Mouse (Mus musculus) kidney, embryonic 15.5 days (tissue): ENCODE results near the gene Rasgrp2. TPM values are rescaled to one million over a fixed set of nuclear protein-coding genes. Genes with fewer than 3 reads are reported as not detected.

Experiments
- ATAC-seq: fragments of 200-750 bp; cut with Nextera tagmentation; replicated peaks from 2 replicates; pipeline ENCODE4 v1.8.0; 2017; ENCODE audit warnings: moderate TSS enrichment; ENCODE audit not compliant: low FRiP score
- H3K27ac ChIP-seq: fragments of 300-500 bp; sonication (generic); 2 replicates; pipeline ENCODE4 v1.5.1; 2015; ENCODE audit warnings: mild to moderate bottlenecking, inconsistent platforms
- H3K27me3 ChIP-seq: fragments of 300-500 bp; sonication (generic); 2 replicates; pipeline ENCODE4 v1.6.1; 2015; ENCODE audit warnings: inconsistent platforms
- H3K36me3 ChIP-seq: fragments of 300-500 bp; sonication (generic); 2 replicates; pipeline ENCODE4 v1.6.1; 2015; ENCODE audit warnings: inconsistent platforms
- H3K4me1 ChIP-seq: fragments of 300-500 bp; sonication (generic); 2 replicates; pipeline ENCODE4 v1.6.1; 2015; ENCODE audit warnings: inconsistent platforms
- H3K4me2 ChIP-seq: fragments of 300-500 bp; sonication (generic); 2 replicates; pipeline ENCODE4 v1.6.1; 2015; ENCODE audit warnings: moderate library complexity, mild to moderate bottlenecking, inconsistent platforms
- H3K4me3 ChIP-seq: fragments of 300-500 bp; sonication (generic); replicated peaks from 2 replicates; pipeline ENCODE4 v1.5.1; 2015; ENCODE audit warnings: mild to moderate bottlenecking, inconsistent platforms
- H3K9ac ChIP-seq: fragments of 300-500 bp; sonication (generic); 2 replicates; pipeline ENCODE4 v1.6.1; 2015; ENCODE audit warnings: mild to moderate bottlenecking, inconsistent platforms
- H3K9me3 ChIP-seq: fragments of 300-500 bp; sonication (generic); replicated peaks from 2 replicates; pipeline ENCODE4 v1.6.1; 2016; ENCODE audit warnings: inconsistent platforms
- WGBS: fragments of 180-500 bp; shearing (Covaris S2); methylation state at CpG from one replicate; pipeline ENCODE4 v1.1.7; 2015; ENCODE audit warnings: mixed read lengths; 5-methylcytosine and 5-hydroxymethylcytosine counted together
- polyA plus RNA-seq: library from polyadenylated mRNA; unstranded; fragments of >200 nt; fragmentation: Nextera tagmentation; extraction: Ambion mirVana; gene quantifications from 2 replicates; pipeline ENCODE4 v1.2.1, GENCODE M21; 2015

The Rasgrp2 gene
- polyA plus RNA-seq, 1 experiment from 2014 or later = 97.6 TPM

- Histone ChIP-seq H3K9ac (peak overlapping the region; percentile 48), H3K27ac (peak overlapping the region; percentile 80), H3K36me3 (no peaks in the 10 kb centered on the region), H3K4me2 (peak overlapping the region; percentile 91), H3K4me1 (peaks cover 66% of the 10 kb centered on the region), H3K4me3 (peak overlapping the region; percentile 54), H3K27me3 (peaks cover 27% of the 10 kb centered on the region), H3K9me3 (no peaks in the 10 kb centered on the region)
- 1% methylated on average over 29 of the region's 29 CpGs for WGBS
- ATAC-seq = peak; percentile 3; the same call in 1 of the 2 replicates
Observed at GRCm38 (mm10) chr19:6400096-6401086, 1.3 kb downstream of the Rasgrp2 start.

GRCm38 (mm10) chr19:6401131-6401815 lies 2.1 kb downstream of the Rasgrp2 start:
- WGBS = under 1% methylated on average over 32 of the region's 32 CpGs

GRCm38 (mm10) chr19:6401951-6402350 lies 2.8 kb downstream of the Rasgrp2 start:
- Histone ChIP-seq H3K9ac (peak overlapping the region; percentile 37; the same call in 1 of the 2 replicates), H3K27ac (peak overlapping the region; percentile 80), H3K9me3 (no peaks in the 10 kb centered on the region), H3K4me1 (peaks cover 66% of the 10 kb centered on the region), H3K4me2 (peak overlapping the region; percentile 91), H3K27me3 (peaks cover 27% of the 10 kb centered on the region), H3K36me3 (no peaks in the 10 kb centered on the region), H3K4me3 (peak overlapping the region; percentile 54)
- 9% methylated on average over 9 of the region's 9 CpGs for WGBS
- no peak for ATAC-seq

More at GRCm38 (mm10) chr19:6401131-6401815, 2.1 kb downstream of the Rasgrp2 start:
- Histone ChIP-seq H3K9me3 (no peaks in the 10 kb centered on the region), H3K27me3 (peaks cover 27% of the 10 kb centered on the region), H3K4me3 (peak overlapping the region; percentile 54), H3K27ac (peak overlapping the region; percentile 80), H3K4me2 (peak overlapping the region; percentile 91), H3K9ac (peak overlapping the region; percentile 37; the same call in 1 of the 2 replicates), H3K4me1 (peaks cover 66% of the 10 kb centered on the region), H3K36me3 (no peaks in the 10 kb centered on the region)
- peak; percentile 20 for ATAC-seq

- Histone ChIP-seq H3K27ac (no peak overlapping the region), H3K27me3 (peaks cover 27% of the 10 kb centered on the region), H3K9me3 (no peaks in the 10 kb centered on the region), H3K4me1 (peaks cover 55% of the 10 kb centered on the region), H3K36me3 (no peaks in the 10 kb centered on the region; the same call in 1 of the 2 replicates), H3K9ac (no peak overlapping the region), H3K4me3 (no peak overlapping the region), H3K4me2 (no peak overlapping the region)
- WGBS = 83% methylated on average over 10 of the region's 10 CpGs
- ATAC-seq = no peak
Observed at GRCm38 (mm10) chr19:6403869-6404268, 4.7 kb downstream of the Rasgrp2 start.

DNA sequence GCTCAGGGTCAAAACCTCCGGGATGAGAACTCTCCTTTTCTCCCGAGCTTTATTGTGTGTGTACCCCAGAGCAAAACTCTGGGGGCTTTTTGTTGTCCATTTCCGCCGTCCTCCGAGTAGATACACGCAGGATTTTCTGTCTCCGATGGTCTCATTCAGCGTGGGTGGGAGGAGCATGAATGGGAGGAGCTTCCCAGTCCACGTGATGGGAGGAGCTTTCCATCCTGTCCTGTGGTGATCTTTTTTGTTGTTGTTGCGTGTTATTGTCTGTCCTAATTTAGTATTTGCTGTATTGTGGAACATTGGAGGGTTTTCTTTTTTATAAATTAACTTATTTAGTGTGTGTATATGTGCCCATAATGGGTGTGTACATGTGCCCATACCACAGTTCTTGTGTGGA lies 6.3 kb downstream of the Rasgrp2 start:
- H3K4me1 ChIP-seq = peaks cover 40% of the 10 kb centered on the region
- no peak for ATAC-seq
- H3K9ac ChIP-seq = no peak overlapping the region
- 77% methylated on average over 10 of the region's 10 CpGs for WGBS
- H3K4me3 ChIP-seq = no peak overlapping the region
- H3K27ac ChIP-seq = no peak overlapping the region
- no peaks in the 10 kb centered on the region for H3K9me3 ChIP-seq
- H3K4me2 ChIP-seq = no peak overlapping the region
- H3K36me3 ChIP-seq = no peaks in the 10 kb centered on the region; the same call in 1 of the 2 replicates
- peaks cover 23% of the 10 kb centered on the region for H3K27me3 ChIP-seq

- Histone ChIP-seq H3K9me3 (no peaks in the 10 kb centered on the region), H3K4me3 (no peak overlapping the region), H3K27ac (no peak overlapping the region), H3K4me1 (peaks cover 23% of the 10 kb centered on the region), H3K27me3 (peaks cover 8% of the 10 kb centered on the region; the same call in 1 of the 2 replicates), H3K36me3 (no peaks in the 10 kb centered on the region; the same call in 1 of the 2 replicates), H3K9ac (no peak overlapping the region), H3K4me2 (no peak overlapping the region)
- no peak for ATAC-seq
- 74% methylated on average over 8 of the region's 8 CpGs for WGBS
Observed at GRCm38 (mm10) chr19:6407109-6407508, 8.0 kb downstream of the Rasgrp2 start.

DNA sequence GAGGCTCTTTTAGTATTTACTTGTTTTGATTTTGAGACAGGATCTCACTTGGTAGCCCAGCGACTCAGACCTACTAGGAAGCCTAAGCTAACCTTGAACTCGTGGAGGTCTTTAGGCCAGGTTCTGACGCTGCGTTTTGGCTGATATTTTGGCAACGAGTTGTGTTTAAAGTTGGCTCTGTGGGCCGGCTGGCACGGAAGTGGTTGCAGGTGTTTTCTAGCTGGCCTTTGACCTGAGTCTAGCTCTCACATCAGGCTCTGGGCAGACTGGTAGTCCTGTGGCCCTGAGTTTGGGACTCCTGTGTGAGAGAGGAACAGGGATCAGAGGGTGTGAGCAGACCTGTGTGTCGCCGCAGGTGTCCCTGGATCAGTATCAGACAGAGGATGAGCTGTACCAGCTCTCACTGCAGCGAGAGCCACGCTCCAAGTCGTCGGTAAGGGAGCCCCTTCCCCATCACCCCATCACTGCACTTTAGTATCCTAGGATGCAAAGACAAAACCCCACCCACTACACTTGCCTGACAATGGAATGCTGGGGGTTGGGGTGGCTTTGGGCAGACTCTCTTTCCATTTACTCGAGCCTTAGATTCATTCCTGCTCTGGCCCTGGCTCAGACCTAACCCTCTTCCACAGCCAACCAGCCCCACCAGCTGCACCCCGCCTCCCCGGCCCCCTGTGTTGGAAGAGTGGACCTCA lies 8.8 kb downstream of the Rasgrp2 start:
- no peaks in the 10 kb centered on the region for H3K9me3 ChIP-seq
- no peaks in the 10 kb centered on the region; the same call in 1 of the 2 replicates for H3K27me3 ChIP-seq
- no peak overlapping the region for H3K27ac ChIP-seq
- ATAC-seq = no peak
- no peak overlapping the region for H3K4me2 ChIP-seq
- no peaks in the 10 kb centered on the region; the same call in 1 of the 2 replicates for H3K36me3 ChIP-seq
- 58% methylated on average over 16 of the region's 16 CpGs for WGBS
- H3K4me3 ChIP-seq = no peak overlapping the region
- H3K4me1 ChIP-seq = peaks cover 17% of the 10 kb centered on the region
- H3K9ac ChIP-seq = no peak overlapping the region

GRCm38 (mm10) chr19:6408749-6409148 lies 9.6 kb downstream of the Rasgrp2 start:
- 79% methylated on average over 8 of the region's 8 CpGs for WGBS
- H3K4me1 ChIP-seq = peaks cover 15% of the 10 kb centered on the region
- no peak for ATAC-seq

DNA sequence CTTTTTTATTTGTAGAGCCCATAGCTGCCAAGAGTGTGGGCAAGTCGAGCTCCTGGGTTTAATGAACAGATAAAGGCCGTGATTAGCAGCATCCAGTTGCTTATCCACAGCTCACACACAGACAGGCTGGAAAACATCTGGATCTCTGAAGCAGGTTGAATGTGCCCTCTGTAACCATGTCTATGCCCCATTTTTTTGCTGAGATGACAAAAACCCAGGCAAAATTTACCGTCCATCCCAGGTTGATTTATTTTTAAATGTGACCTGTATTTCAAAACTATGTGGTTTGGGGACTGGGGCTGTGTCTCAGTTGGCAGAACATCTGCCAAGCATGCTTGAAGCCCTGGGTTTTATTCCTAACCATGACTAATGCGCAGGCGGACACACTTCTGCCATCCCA lies 10.0 kb downstream of the Rasgrp2 start:
- 78% methylated on average over 5 of the region's 5 CpGs for WGBS
- Histone ChIP-seq H3K27me3 (no peaks in the 10 kb centered on the region), H3K4me1 (peaks cover 15% of the 10 kb centered on the region), H3K4me2 (no peak overlapping the region), H3K4me3 (no peak overlapping the region), H3K36me3 (no peaks in the 10 kb centered on the region; the same call in 1 of the 2 replicates), H3K9ac (no peak overlapping the region), H3K27ac (no peak overlapping the region), H3K9me3 (no peaks in the 10 kb centered on the region)
- no peak for ATAC-seq

More at GRCm38 (mm10) chr19:6408749-6409148, 9.6 kb downstream of the Rasgrp2 start:
- Histone ChIP-seq H3K4me2 (no peak overlapping the region), H3K9me3 (no peaks in the 10 kb centered on the region), H3K36me3 (no peaks in the 10 kb centered on the region; the same call in 1 of the 2 replicates), H3K27ac (no peak overlapping the region), H3K27me3 (no peaks in the 10 kb centered on the region), H3K9ac (no peak overlapping the region), H3K4me3 (no peak overlapping the region)

- Histone ChIP-seq H3K36me3 (no peaks in the 10 kb centered on the region; the same call in 1 of the 2 replicates), H3K4me3 (no peak overlapping the region), H3K27ac (no peak overlapping the region), H3K4me1 (peaks cover 8% of the 10 kb centered on the region), H3K27me3 (no peaks in the 10 kb centered on the region), H3K9me3 (no peaks in the 10 kb centered on the region), H3K9ac (no peak overlapping the region), H3K4me2 (no peak overlapping the region)
- 87% methylated on average over 5 of the region's 5 CpGs for WGBS
- no peak for ATAC-seq
Observed at GRCm38 (mm10) chr19:6409936-6410335, 10.8 kb downstream of the Rasgrp2 start.

- ATAC-seq = no peak
- H3K4me2 ChIP-seq = peak overlapping the region; percentile 5; the same call in 1 of the 2 replicates
- peaks cover 33% of the 10 kb centered on the region for H3K4me1 ChIP-seq
- H3K9me3 ChIP-seq = no peaks in the 10 kb centered on the region
- no peak overlapping the region for H3K27ac ChIP-seq
- H3K36me3 ChIP-seq = no peaks in the 10 kb centered on the region; the same call in 1 of the 2 replicates
- H3K4me3 ChIP-seq = no peak overlapping the region
- WGBS = 40% methylated on average over 14 of the region's 14 CpGs
- peaks cover 19% of the 10 kb centered on the region for H3K27me3 ChIP-seq
- no peak overlapping the region for H3K9ac ChIP-seq
Observed at GRCm38 (mm10) chr19:6412798-6413197, 13.7 kb downstream of the Rasgrp2 start.
